Mouse (Mus musculus) embryonic facial prominence, embryonic 13.5 days (tissue): ENCODE data around the gene Gm13696. TPM values are rescaled to one million over a fixed set of nuclear protein-coding genes. Genes with fewer than 3 reads are reported as not detected.
"Not testable (repeated sequence)": the region's sequence is repeated elsewhere in the genome, so short reads cannot be mapped to it uniquely, and the experiment has no call there.

ENCODE experiments used
- ATAC-seq: fragments of 200-750 bp; cut with Nextera tagmentation; 2 replicates; pipeline ENCODE4 v1.8.0; 2017; ENCODE audit warnings: low read depth; ENCODE audit not compliant: insufficient number of reproducible peaks, insufficient read depth, low FRiP score, low TSS enrichment
- H3K27ac ChIP-seq: fragments of 300-500 bp; sonication (generic); 2 replicates; pipeline ENCODE4 v1.5.1; 2015; ENCODE audit warnings: moderate library complexity, mild to moderate bottlenecking, inconsistent platforms
- H3K27me3 ChIP-seq: fragments of 300-500 bp; sonication (generic); 2 replicates; pipeline ENCODE4 v1.6.1; 2015; ENCODE audit warnings: mild to moderate bottlenecking, inconsistent platforms
- H3K36me3 ChIP-seq: fragments of 300-500 bp; sonication (generic); 2 replicates; pipeline ENCODE4 v1.6.1; 2015; ENCODE audit warnings: mild to moderate bottlenecking, inconsistent platforms
- H3K4me1 ChIP-seq: fragments of 300-500 bp; sonication (generic); 2 replicates; pipeline ENCODE4 v1.6.1; 2015; ENCODE audit warnings: inconsistent platforms
- H3K4me2 ChIP-seq: fragments of 300-500 bp; sonication (generic); 2 replicates; pipeline ENCODE4 v1.6.1; 2015; ENCODE audit warnings: moderate library complexity, mild to moderate bottlenecking, inconsistent platforms
- H3K4me3 ChIP-seq: fragments of 300-500 bp; sonication (generic); 2 replicates; pipeline ENCODE4 v1.5.1; 2015; ENCODE audit warnings: mild to moderate bottlenecking, inconsistent platforms
- H3K9ac ChIP-seq: fragments of 300-500 bp; sonication (generic); 2 replicates; pipeline ENCODE4 v1.6.1; 2015; ENCODE audit warnings: mild to moderate bottlenecking, inconsistent platforms
- H3K9me3 ChIP-seq: fragments of 300-500 bp; sonication (generic); 2 replicates; pipeline ENCODE4 v1.6.1; 2016; ENCODE audit warnings: inconsistent platforms
- WGBS: fragments of 180-500 bp; shearing (Covaris S2); methylation state at CpG from one replicate; pipeline ENCODE4 v1.1.7; 2015; ENCODE audit warnings: mixed read lengths; 5-methylcytosine and 5-hydroxymethylcytosine counted together
- polyA plus RNA-seq: library from polyadenylated mRNA; unstranded; fragments of >200 nt; fragmentation: Nextera tagmentation; extraction: Ambion mirVana; gene quantifications from 2 replicates; pipeline ENCODE4 v1.2.1, GENCODE M21; 2015

The Gm13696 gene
- polyA plus RNA-seq, 1 experiment from 2014 or later = not detected

DNA sequence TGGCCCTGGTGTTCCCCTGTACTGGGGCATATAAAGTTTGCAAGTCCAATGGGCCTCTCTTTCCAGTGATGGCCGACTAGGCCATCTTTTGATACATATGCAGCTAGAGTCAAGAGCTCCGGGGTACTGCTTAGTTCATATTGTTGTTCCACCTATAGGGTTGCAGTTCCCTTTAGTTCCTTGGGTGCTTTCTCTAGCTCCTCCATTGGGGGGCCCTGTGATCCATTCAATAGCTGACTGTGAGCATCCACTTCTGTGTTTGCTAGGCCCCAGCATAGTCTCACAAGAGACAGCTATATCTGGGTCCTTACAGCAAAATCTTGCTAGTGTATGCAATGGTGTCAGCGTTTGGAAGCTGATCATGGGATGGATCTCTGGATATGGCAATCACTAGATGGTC lies 21.6 kb downstream of the Gm13696 start:
- not testable (repeated sequence) for H3K9me3 ChIP-seq, H3K4me3 ChIP-seq, H3K4me2 ChIP-seq, H3K4me1 ChIP-seq, H3K27ac ChIP-seq, H3K36me3 ChIP-seq, ATAC-seq, H3K9ac ChIP-seq, H3K27me3 ChIP-seq
- 76% methylated on average over 2 of the region's 3 CpGs for WGBS

DNA sequence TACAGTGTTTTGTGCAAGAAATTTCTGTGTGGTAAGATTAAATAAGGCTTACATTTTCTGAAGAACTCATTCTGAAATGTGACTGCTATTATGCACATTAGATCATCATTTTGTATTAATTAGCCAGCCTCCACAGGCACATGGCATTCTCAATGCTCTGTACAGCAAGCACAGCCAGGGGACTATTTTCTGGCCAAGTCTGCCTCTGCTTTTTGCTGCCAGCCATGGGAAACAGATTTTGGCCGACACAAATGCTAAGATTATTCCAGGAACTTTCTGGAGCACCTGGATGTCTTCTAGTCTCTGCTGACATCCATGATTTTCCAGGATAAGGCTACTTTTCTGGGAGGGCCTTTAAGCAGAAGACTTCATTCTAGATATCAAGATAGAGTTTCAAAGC lies 36.0 kb downstream of the Gm13696 start:
- WGBS = 49% methylated on average over 1 of the region's 1 CpGs
- Histone ChIP-seq H3K27me3 (no peaks in the 10 kb centered on the region), H3K9ac (no peak overlapping the region), H3K4me1 (peaks cover 3% of the 10 kb centered on the region; the same call in 1 of the 2 replicates), H3K9me3 (no peaks in the 10 kb centered on the region), H3K4me3 (no peak overlapping the region), H3K4me2 (no peak overlapping the region), H3K27ac (no peak overlapping the region), H3K36me3 (no peaks in the 10 kb centered on the region)
- ATAC-seq = no peak

DNA sequence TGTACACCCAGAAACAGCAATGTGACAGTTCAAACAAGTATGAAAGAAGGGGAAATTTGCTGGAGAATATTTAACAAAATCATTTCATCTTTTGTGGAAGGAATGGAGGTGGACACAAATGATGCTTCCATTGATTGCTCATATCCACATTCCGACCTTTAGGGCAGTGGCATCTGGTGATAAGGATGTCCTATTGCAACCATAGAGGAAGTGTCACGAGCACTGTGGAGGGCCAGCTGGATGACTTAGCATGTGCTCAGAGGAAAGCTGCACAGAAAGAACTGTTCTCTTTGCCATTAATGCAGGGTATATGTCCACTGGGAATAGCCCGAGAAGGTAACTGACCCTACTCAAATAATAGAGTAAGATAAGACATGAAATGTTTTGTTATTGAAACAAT lies 36.9 kb downstream of the Gm13696 start:
- no peaks in the 10 kb centered on the region for H3K9me3 ChIP-seq
- H3K27ac ChIP-seq = no peak overlapping the region
- H3K36me3 ChIP-seq = no peaks in the 10 kb centered on the region
- no peaks in the 10 kb centered on the region for H3K27me3 ChIP-seq
- no peak overlapping the region for H3K4me3 ChIP-seq
- ATAC-seq = no peak
- no peak overlapping the region for H3K9ac ChIP-seq
- WGBS = 80% methylated on average over 3 of the region's 3 CpGs
- no peak overlapping the region for H3K4me2 ChIP-seq
- H3K4me1 ChIP-seq = peaks cover 3% of the 10 kb centered on the region; the same call in 1 of the 2 replicates

DNA sequence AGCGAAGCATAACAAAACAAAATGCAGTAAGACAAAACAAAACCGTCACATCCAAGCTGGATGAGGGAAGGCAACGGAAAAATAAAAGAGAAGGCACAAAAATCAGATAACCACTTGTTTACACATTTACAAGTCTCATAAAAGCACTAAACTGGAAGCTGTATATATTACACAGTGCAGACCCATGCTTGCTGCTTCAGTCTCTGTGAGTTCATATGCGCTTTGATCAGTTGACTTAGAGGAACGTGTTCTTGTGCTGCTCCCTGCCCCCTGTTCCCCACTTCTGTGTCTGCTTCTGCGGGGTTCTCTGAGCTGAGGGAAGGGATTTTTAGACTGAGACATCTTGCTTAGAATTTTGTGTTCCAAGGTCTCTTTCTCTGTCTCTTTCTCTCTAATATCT lies 41.6 kb downstream of the Gm13696 start:
- no peak overlapping the region for H3K9ac ChIP-seq
- peaks cover 6% of the 10 kb centered on the region; the same call in 1 of the 2 replicates for H3K4me1 ChIP-seq
- no peaks in the 10 kb centered on the region for H3K36me3 ChIP-seq
- no peak for ATAC-seq
- H3K4me3 ChIP-seq = no peak overlapping the region
- WGBS = 66% methylated on average over 6 of the region's 6 CpGs
- no peaks in the 10 kb centered on the region for H3K27me3 ChIP-seq
- H3K27ac ChIP-seq = no peak overlapping the region
- no peaks in the 10 kb centered on the region for H3K9me3 ChIP-seq
- H3K4me2 ChIP-seq = no peak overlapping the region

DNA sequence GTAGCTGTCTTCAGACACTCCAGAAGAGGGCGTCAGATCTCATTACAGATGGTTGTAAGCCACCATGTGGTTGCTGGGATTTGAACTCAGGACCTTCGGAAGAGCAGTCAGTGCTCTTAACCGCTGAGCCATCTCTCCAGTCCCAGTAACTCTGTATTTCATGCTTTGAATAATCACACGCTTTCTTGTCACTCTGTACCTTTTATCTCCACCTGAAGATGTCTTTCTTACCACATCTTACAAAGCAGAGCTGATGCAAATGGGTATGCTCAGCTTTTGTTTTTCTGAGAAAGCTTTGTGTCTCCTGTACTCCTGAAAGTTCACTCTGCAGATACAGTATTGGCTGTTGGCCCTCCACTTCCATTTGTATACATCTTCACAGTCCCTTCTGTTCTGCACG lies 43.4 kb downstream of the Gm13696 start:
- peaks cover 10% of the 10 kb centered on the region for H3K4me1 ChIP-seq
- H3K4me3 ChIP-seq, H3K27me3 ChIP-seq, H3K4me2 ChIP-seq, H3K36me3 ChIP-seq, H3K9ac ChIP-seq, H3K27ac ChIP-seq, ATAC-seq, H3K9me3 ChIP-seq: not testable (repeated sequence)
- 83% methylated on average over 5 of the region's 5 CpGs for WGBS

DNA sequence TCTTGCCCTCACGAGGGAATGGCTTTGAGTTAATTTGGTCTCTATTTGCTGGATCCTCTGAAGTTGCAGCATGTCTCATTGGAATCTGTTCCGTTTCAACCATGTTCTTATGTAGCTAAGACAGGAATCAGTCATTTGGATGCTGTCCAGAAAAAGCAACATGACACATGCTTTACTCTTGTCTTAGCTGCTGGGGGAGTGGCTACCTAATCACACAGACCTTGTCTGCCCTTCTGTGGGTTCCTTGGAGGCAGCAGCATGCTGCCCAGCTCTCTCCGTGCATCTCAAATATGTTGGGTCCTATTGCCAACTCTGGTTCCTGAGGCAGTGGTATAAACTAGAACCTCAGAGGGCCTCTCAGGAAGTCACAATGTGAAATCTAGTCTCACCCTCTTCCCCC lies 45.4 kb downstream of the Gm13696 start:
- no peak overlapping the region for H3K27ac ChIP-seq
- no peak overlapping the region for H3K9ac ChIP-seq
- H3K4me1 ChIP-seq = peaks cover 10% of the 10 kb centered on the region
- H3K9me3 ChIP-seq = no peaks in the 10 kb centered on the region
- ATAC-seq = no peak
- no peaks in the 10 kb centered on the region for H3K36me3 ChIP-seq
- 31% methylated on average over 3 of the region's 3 CpGs for WGBS
- H3K4me3 ChIP-seq = no peak overlapping the region
- no peaks in the 10 kb centered on the region for H3K27me3 ChIP-seq
- H3K4me2 ChIP-seq = no peak overlapping the region

DNA sequence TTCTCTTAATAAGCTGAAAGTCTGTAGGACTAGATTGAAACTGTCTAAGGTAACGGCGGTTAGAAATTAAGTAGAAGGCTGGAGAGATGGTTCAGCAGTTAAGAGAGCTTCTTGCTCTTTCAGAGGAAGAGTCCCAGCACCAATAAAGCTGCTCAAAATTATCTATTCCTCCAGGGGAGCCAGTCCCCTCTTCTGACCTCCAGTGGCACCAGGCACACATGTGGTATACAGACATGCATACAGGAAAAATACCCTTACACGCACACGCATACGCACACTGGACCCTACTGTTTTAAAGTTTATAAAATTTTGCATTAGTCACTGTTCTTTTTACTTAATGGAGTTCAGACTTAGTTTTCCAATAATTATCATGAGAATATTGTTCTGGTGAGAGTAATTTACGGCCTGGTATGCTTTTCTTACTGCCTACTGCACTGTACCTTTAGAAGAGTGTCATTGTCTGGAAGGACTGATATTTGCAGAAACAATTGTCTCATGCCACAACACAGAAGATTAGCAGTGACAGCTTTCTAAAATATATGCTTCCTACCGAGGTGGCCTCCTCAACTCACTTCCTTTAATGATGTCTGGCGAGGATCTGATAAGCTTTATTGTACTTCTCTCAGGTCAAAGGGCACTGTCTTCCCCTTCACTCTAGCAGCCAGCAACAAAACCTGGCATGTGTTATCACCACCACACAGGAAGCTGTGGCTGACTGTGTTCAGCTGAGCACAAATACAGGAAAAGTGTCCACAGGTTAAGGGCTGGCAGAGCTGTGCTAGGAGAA lies 46.8 kb downstream of the Gm13696 start:
- no peak for ATAC-seq
- H3K36me3 ChIP-seq = no peaks in the 10 kb centered on the region
- peaks cover 10% of the 10 kb centered on the region for H3K4me1 ChIP-seq
- H3K9ac ChIP-seq = no peak overlapping the region
- H3K4me3 ChIP-seq = no peak overlapping the region
- no peaks in the 10 kb centered on the region for H3K9me3 ChIP-seq
- H3K27ac ChIP-seq = no peak overlapping the region
- WGBS = 64% methylated on average over 8 of the region's 8 CpGs
- no peaks in the 10 kb centered on the region for H3K27me3 ChIP-seq
- no peak overlapping the region for H3K4me2 ChIP-seq

DNA sequence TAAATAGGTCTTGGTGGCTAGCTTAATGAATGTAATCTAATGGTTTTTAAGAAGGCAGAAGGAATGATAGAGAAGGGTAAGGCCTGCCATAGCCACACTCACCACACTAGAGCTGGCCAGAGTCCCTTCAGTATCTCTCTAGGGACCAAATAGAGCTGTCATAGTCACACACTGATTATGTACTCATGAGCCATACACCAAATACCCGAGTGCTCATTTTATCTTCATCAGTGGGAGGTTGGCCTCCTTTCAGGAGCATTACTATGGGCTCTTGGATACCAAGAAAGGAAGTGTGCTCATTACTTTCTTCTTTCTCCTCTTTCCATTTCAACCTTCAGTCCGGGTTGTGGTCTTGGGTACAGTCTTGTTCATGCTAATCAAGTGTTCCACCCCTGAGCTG lies 49.0 kb downstream of the Gm13696 start:
- H3K27ac ChIP-seq = no peak overlapping the region
- H3K4me2 ChIP-seq = no peak overlapping the region
- ATAC-seq = no peak
- no peaks in the 10 kb centered on the region for H3K9me3 ChIP-seq
- H3K9ac ChIP-seq = no peak overlapping the region
- H3K4me3 ChIP-seq = no peak overlapping the region
- no peaks in the 10 kb centered on the region; the same call in 1 of the 2 replicates for H3K27me3 ChIP-seq
- 87% methylated on average over 2 of the region's 2 CpGs for WGBS
- H3K4me1 ChIP-seq = peaks cover 10% of the 10 kb centered on the region
- H3K36me3 ChIP-seq = no peaks in the 10 kb centered on the region

DNA sequence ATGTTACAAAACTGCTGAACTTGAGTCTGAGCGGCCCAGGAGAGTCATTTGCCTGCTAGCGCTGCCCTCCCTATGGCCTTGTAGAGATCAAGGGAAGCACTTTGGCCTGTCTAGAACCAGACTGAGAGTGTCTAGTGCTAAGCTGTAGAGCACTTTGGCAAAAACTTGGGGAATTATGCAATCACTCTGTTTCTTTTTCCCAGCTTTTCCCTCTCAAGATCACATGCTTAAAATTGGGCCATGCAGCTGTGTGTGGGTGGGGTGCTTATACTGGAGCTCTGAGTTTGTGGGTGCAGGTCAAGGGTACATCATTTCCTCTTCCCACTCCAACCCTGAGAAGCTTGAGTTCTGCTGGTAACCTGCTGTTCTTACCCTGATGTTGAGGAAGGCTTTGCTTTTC lies 50.0 kb downstream of the Gm13696 start:
- Histone ChIP-seq H3K27ac (no peak overlapping the region), H3K4me1 (peaks cover 10% of the 10 kb centered on the region), H3K9ac (no peak overlapping the region), H3K36me3 (no peaks in the 10 kb centered on the region), H3K9me3 (no peaks in the 10 kb centered on the region), H3K4me2 (no peak overlapping the region), H3K27me3 (no peaks in the 10 kb centered on the region; the same call in 1 of the 2 replicates), H3K4me3 (no peak overlapping the region)
- ATAC-seq = no peak
- WGBS = 79% methylated on average over 2 of the region's 2 CpGs

DNA sequence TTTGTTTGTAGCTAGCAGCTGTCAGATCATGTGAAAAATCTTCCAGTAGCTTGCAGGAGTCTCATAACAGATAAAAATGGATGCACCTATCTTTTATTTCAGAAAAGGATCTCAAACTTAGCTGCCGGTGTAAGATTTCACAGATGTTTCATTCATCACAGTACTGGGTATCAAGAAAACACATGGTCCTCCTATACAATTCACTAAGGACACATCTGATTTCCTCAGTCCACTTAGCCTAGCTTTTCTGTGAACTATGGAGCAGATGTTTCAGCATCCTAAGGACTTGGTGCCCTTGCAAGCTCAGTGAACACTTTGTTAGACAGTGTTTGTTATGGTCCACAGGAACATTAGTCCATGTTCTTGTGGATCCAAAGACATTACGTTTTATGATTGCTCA lies 50.4 kb downstream of the Gm13696 start:
- Histone ChIP-seq H3K27ac (no peak overlapping the region), H3K4me3 (no peak overlapping the region), H3K4me1 (peaks cover 10% of the 10 kb centered on the region), H3K9me3 (no peaks in the 10 kb centered on the region), H3K36me3 (no peaks in the 10 kb centered on the region), H3K9ac (no peak overlapping the region), H3K27me3 (no peaks in the 10 kb centered on the region; the same call in 1 of the 2 replicates), H3K4me2 (no peak overlapping the region)
- 78% methylated on average over 2 of the region's 2 CpGs for WGBS
- no peak for ATAC-seq
